Mouse (Mus musculus) spleen, adult 2 months (tissue): ENCODE measurements around the gene Depdc5.

Source experiments
- CTCF ChIP-seq: fragments of 200-500 bp; IDR thresholded peaks from 2 replicates; pipeline ENCODE4 v1.5.1; 2011; ENCODE audit warnings: mild to moderate bottlenecking, inconsistent platforms; ENCODE audit not compliant: insufficient read depth, insufficient read length, insufficient replicate concordance; ENCODE audit errors: extremely low read depth
- POLR2A ChIP-seq: fragments of 200-500 bp; IDR thresholded peaks from 2 replicates; pipeline ENCODE4 v1.6.1; 2011; ENCODE audit warnings: low read depth, low read length, inconsistent platforms

GRCm38 (mm10) chr5:33034100-33034499, 170.6 kb downstream of the Depdc5 start:
- TF ChIP-seq CTCF (no peak), POLR2A (no peak)
